In genomic region chr2:124523667-124524066, GRCm38 (mm10) we compare ENCODE assay signal across 22 mouse cellular contexts.
DNase-seq lines count a peak whose midpoint lies in the region; ATAC-seq and TF ChIP-seq lines count a peak whose summit lies in the region.
"Had no signal": no experiment of that assay in that cellular context is flagged by ENCODE, and none has a peak within 500 bp of the region (broad histone marks: within the 10 kb centered on the region; RNA-seq: fewer than 3 reads in every experiment).

No protein-coding gene starts in this region.

- no peak overlapping the region for H3K4me3 ChIP-seq in forebrain, embryonic 13.5 days
- H3K4me3 ChIP-seq in forebrain, embryonic 11.5 days (ENCODE audit: low read depth, low read length) = no peak overlapping the region
- no peak overlapping the region for H3K4me3 ChIP-seq in forebrain, embryonic 15.5 days
- H3K4me3 ChIP-seq in forebrain, embryonic 10.5 days = no peak overlapping the region
- H3K4me3 ChIP-seq in heart, adult 2 months = no peak overlapping the region
- H3K4me3 ChIP-seq: embryonic facial prominence, embryonic 13.5 days; embryonic facial prominence, embryonic 15.5 days; erythroblast, embryonic 14.5 days had no signal

- intact Hi-C loops in heart, adult 2 months (cut with DNase I) = no loop called here

- H3K79me2 ChIP-seq in heart, adult 2 months (replicated peaks; ENCODE audit: control insufficient read depth, insufficient read depth, low read length) = no peaks in the 10 kb centered on the region

- no peak for TF ChIP-seq CTCF in heart, adult 2 months (IDR thresholded peaks at IDR 0.05)

- TF ChIP-seq POLR2A in heart, adult 2 months (IDR thresholded peaks at IDR 0.05; ENCODE audit: insufficient read depth, low read depth, low read length) = no peak

- 0 out of 2 replicates have a peak, but pooled peaks have one; percentile 42 for ATAC-seq in forebrain, embryonic 13.5 days
- ATAC-seq in forebrain, embryonic 11.5 days (replicated peaks; ENCODE audit: low FRiP score) = no peak
- ATAC-seq in forebrain, embryonic 15.5 days (replicated peaks) = peak; percentile 41; the same call in 1 of the 2 replicates
- ATAC-seq: activated CD4-positive, CD25-positive, alpha-beta regulatory T cell, adult 4 months; CD4-positive, CD25-positive, alpha-beta regulatory T cell, adult 4 months; Patski had no signal

- 86% methylated on average over 6 of the region's 6 CpGs for WGBS in forebrain, embryonic 13.5 days
- WGBS in forebrain, embryonic 11.5 days = 87% methylated on average over 6 of the region's 6 CpGs
- 82% methylated on average over 6 of the region's 6 CpGs for WGBS in forebrain, embryonic 15.5 days
- 90% methylated on average over 6 of the region's 6 CpGs for WGBS in forebrain, embryonic 10.5 days
- 91% methylated on average over 6 of the region's 6 CpGs for WGBS in heart, adult 2 months

- H3K27me3 ChIP-seq in forebrain, embryonic 13.5 days = no peaks in the 10 kb centered on the region
- no peaks in the 10 kb centered on the region for H3K27me3 ChIP-seq in forebrain, embryonic 11.5 days (ENCODE audit: control insufficient read depth, insufficient read depth, low read length)
- H3K27me3 ChIP-seq in forebrain, embryonic 15.5 days = no peaks in the 10 kb centered on the region
- H3K27me3 ChIP-seq in forebrain, embryonic 10.5 days (ENCODE audit: poor library complexity, severe bottlenecking) = no peaks in the 10 kb centered on the region
- no peaks in the 10 kb centered on the region for H3K27me3 ChIP-seq in heart, adult 2 months (ENCODE audit: control insufficient read depth, insufficient read depth, low read length)
- H3K27me3 ChIP-seq: CH12.LX; embryonic facial prominence, embryonic 13.5 days; embryonic facial prominence, embryonic 15.5 days; Patski had no signal

- no peaks in the 10 kb centered on the region for H3K4me1 ChIP-seq in forebrain, embryonic 13.5 days
- H3K4me1 ChIP-seq in forebrain, embryonic 11.5 days (replicated peaks; ENCODE audit: control insufficient read depth, insufficient read depth, low read length) = no peaks in the 10 kb centered on the region
- H3K4me1 ChIP-seq in forebrain, embryonic 15.5 days = peaks cover 16% of the 10 kb centered on the region
- H3K4me1 ChIP-seq in forebrain, embryonic 10.5 days = no peaks in the 10 kb centered on the region
- H3K4me1 ChIP-seq in heart, adult 2 months (ENCODE audit: control insufficient read depth, insufficient read depth, low read length) = peaks cover 4% of the 10 kb centered on the region
- H3K4me1 ChIP-seq: embryonic facial prominence, embryonic 13.5 days; embryonic facial prominence, embryonic 15.5 days had no signal

- TF ChIP-seq EP300 in heart, adult 2 months (IDR thresholded peaks at IDR 0.05; ENCODE audit: insufficient read depth, low read depth, low read length) = no peak

- no peaks in the 10 kb centered on the region for H3K36me3 ChIP-seq in forebrain, embryonic 13.5 days (ENCODE audit: poor library complexity, severe bottlenecking)
- no peaks in the 10 kb centered on the region for H3K36me3 ChIP-seq in forebrain, embryonic 11.5 days (ENCODE audit: control insufficient read depth, insufficient read depth, low read length)
- H3K36me3 ChIP-seq in forebrain, embryonic 15.5 days = no peaks in the 10 kb centered on the region
- H3K36me3 ChIP-seq in forebrain, embryonic 10.5 days (replicated peaks) = no peaks in the 10 kb centered on the region
- no peaks in the 10 kb centered on the region; the same call in 1 of the 2 replicates for H3K36me3 ChIP-seq in heart, adult 2 months (ENCODE audit: control insufficient read depth, insufficient read depth, low read length)
- H3K36me3 ChIP-seq: embryonic facial prominence, embryonic 13.5 days; embryonic facial prominence, embryonic 15.5 days; G1E had no signal

- DNase-seq in forebrain, embryonic 11.5 days (ENCODE audit: low spot score) = no peak
- DNase-seq in forebrain, embryonic 10.5 days (ENCODE audit: extremely low spot score, low spot score) = no peak
- DNase-seq in heart, adult 2 months = no peak
- DNase-seq: adrenal gland, adult 8-10 months; adrenal gland, postnatal 14 days; adrenal gland, postnatal 36 days; B cell, adult 2 months; cerebellum, adult 11-12 months; cerebellum, adult 2 months; cerebellum, adult 9-11 months; cerebellum, postnatal 36 days; embryo, embryonic 11 days had no signal

- no peak overlapping the region for H3K4me2 ChIP-seq in forebrain, embryonic 13.5 days
- H3K4me2 ChIP-seq in forebrain, embryonic 11.5 days (ENCODE audit: low read depth, low read length, severe bottlenecking) = no peak overlapping the region
- H3K4me2 ChIP-seq in forebrain, embryonic 15.5 days (replicated peaks) = no peak overlapping the region
- H3K4me2 ChIP-seq: embryonic facial prominence, embryonic 13.5 days; embryonic facial prominence, embryonic 15.5 days had no signal

- H3K9ac ChIP-seq in forebrain, embryonic 13.5 days = no peak overlapping the region
- H3K9ac ChIP-seq in forebrain, embryonic 11.5 days (ENCODE audit: low read length) = no peak overlapping the region
- H3K9ac ChIP-seq in forebrain, embryonic 15.5 days (replicated peaks) = no peak overlapping the region
- H3K9ac ChIP-seq in heart, adult 2 months (ENCODE audit: low read depth, low read length) = no peak overlapping the region
- H3K9ac ChIP-seq: embryonic facial prominence, embryonic 13.5 days; embryonic facial prominence, embryonic 15.5 days had no signal

- H3K9me3 ChIP-seq in forebrain, embryonic 13.5 days (replicated peaks) = no peaks in the 10 kb centered on the region
- no peaks in the 10 kb centered on the region for H3K9me3 ChIP-seq in forebrain, embryonic 11.5 days (ENCODE audit: control insufficient read depth, low read length)
- no peaks in the 10 kb centered on the region for H3K9me3 ChIP-seq in forebrain, embryonic 15.5 days
- H3K9me3 ChIP-seq in forebrain, embryonic 10.5 days = no peaks in the 10 kb centered on the region
- H3K9me3 ChIP-seq: embryonic facial prominence, embryonic 13.5 days; embryonic facial prominence, embryonic 15.5 days had no signal

- no peak overlapping the region for H3K27ac ChIP-seq in forebrain, embryonic 13.5 days
- no peak overlapping the region for H3K27ac ChIP-seq in forebrain, embryonic 11.5 days (ENCODE audit: low read depth, low read length)
- H3K27ac ChIP-seq in forebrain, embryonic 15.5 days (replicated peaks) = no peak overlapping the region; the same call in 1 of the 2 replicates
- H3K27ac ChIP-seq in forebrain, embryonic 10.5 days = no peak overlapping the region
- no peak overlapping the region for H3K27ac ChIP-seq in heart, adult 2 months
- H3K27ac ChIP-seq: embryonic facial prominence, embryonic 13.5 days; embryonic facial prominence, embryonic 15.5 days had no signal
